Mouse (Mus musculus) embryonic facial prominence, embryonic 10.5 days (tissue): ENCODE results near the gene Oma1. TPM values are rescaled to one million over a fixed set of nuclear protein-coding genes. Genes with fewer than 3 reads are reported as not detected.
A peak's percentile ranks its signal among the peaks of the same experiment; 100 is the strongest.

Experiments used
- DNase-seq: peaks from one replicate; pipeline ENCODE4 v3.0.0-alpha.2; 2017; ENCODE audit warnings: low spot score
- H3K27ac ChIP-seq: fragments of 300-500 bp; sonication (generic); replicated peaks from 2 replicates; pipeline ENCODE4 v1.5.1; 2016; ENCODE audit warnings: mild to moderate bottlenecking
- H3K27me3 ChIP-seq: fragments of 300-500 bp; sonication (generic); replicated peaks from 2 replicates; pipeline ENCODE4 v1.6.1; 2016; ENCODE audit warnings: low read depth, mild to moderate bottlenecking; ENCODE audit not compliant: poor library complexity, severe bottlenecking
- H3K36me3 ChIP-seq: fragments of 300-500 bp; sonication (generic); replicated peaks from 2 replicates; pipeline ENCODE4 v1.6.1; 2016; ENCODE audit warnings: mild to moderate bottlenecking, moderate library complexity
- H3K4me1 ChIP-seq: fragments of 300-500 bp; sonication (generic); 2 replicates; pipeline ENCODE4 v1.6.1; 2016
- H3K4me3 ChIP-seq: fragments of 300-500 bp; sonication (generic); 2 replicates; pipeline ENCODE4 v1.5.1; 2016; ENCODE audit warnings: mild to moderate bottlenecking, moderate library complexity
- H3K9me3 ChIP-seq: fragments of 300-500 bp; sonication (generic); 2 replicates; pipeline ENCODE4 v1.6.1; 2016; ENCODE audit warnings: mild to moderate bottlenecking
- WGBS: fragments of 180-500 bp; shearing (Covaris S2); methylation state at CpG from one replicate; pipeline ENCODE4 v1.1.7; 2016; 5-methylcytosine and 5-hydroxymethylcytosine counted together
- polyA plus RNA-seq: library from polyadenylated mRNA; unstranded; fragments of >200 nt; fragmentation: Nextera tagmentation; extraction: Ambion mirVana; gene quantifications from 2 replicates; pipeline ENCODE4 v1.2.1, GENCODE M21; 2016

The Oma1 gene
- polyA plus RNA-seq, 1 experiment from 2014 or later = 16.3 TPM

DNA sequence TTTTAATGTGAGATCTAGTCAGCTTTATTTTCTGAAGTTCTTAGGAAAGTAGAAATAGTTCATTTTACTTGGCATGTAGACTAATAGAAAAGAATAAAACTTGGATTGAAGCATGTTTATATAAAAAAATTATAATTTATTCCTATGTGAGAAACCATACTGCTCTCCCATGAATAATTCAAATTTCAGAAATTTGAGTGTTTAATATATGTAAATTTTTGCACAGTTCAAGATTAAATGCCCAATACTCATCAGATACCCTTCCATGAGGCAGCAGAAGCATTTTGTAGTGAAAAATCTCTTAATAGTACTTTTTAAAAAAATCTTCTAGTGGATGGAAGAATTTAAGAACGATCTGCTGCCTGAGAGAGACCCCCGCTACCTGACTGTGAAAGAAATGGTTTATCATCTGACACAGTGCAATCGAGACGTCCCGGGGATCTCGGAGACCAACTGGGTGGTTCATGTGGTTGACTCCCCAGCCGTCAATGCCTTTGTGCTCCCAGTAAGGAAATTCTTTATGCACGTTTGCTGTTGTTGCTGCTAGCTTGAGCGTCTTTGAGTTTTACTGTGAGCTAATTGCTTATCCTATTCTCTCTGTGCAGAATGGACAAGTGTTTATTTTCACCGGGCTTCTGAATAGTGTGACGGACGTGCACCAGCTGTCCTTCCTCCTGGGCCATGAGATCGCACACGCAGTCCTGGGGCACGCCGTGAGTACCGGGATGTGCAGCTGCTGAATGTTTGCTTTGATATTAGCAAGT, 11.3 kb downstream of the Oma1 start:
- Histone ChIP-seq H3K9me3 (no peaks in the 10 kb centered on the region), H3K27ac (no peak overlapping the region), H3K4me3 (no peak overlapping the region), H3K36me3 (no peaks in the 10 kb centered on the region; the same call in 1 of the 2 replicates), H3K4me1 (no peaks in the 10 kb centered on the region), H3K27me3 (no peaks in the 10 kb centered on the region)
- 68% methylated on average over 17 of the region's 17 CpGs for WGBS
- DNase-seq = peak; percentile 28

- H3K27ac ChIP-seq = no peak overlapping the region
- no peak for DNase-seq
- no peak overlapping the region for H3K4me3 ChIP-seq
- peaks cover 8% of the 10 kb centered on the region for H3K36me3 ChIP-seq
- no peaks in the 10 kb centered on the region for H3K4me1 ChIP-seq
- 70% methylated on average over 3 of the region's 3 CpGs for WGBS
- H3K27me3 ChIP-seq = no peaks in the 10 kb centered on the region
- no peaks in the 10 kb centered on the region for H3K9me3 ChIP-seq
Observed at GRCm38 (mm10) chr4:103326994-103327393, 13.4 kb downstream of the Oma1 start.

DNA sequence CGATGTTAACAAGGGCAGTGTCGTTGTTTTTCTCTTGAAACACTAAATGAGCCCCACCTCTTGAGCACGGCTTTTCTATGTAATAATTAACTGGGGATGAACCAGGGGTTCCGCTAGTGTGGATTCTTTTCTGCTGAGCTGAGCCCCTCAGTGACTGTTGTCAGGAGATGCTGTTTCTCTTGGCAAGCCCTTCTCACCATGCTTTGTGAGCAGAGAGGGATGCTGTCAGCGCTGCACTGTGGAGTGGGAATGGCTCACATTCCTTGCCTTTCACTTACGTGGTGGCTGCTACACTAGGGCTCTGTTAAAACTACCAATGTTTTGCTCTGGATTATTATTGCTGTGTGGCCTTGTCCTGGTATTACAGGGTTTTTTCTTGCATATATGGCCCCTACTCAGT, 15.7 kb downstream of the Oma1 start:
- H3K27me3 ChIP-seq = no peaks in the 10 kb centered on the region
- 85% methylated on average over 6 of the region's 6 CpGs for WGBS
- H3K4me1 ChIP-seq = no peaks in the 10 kb centered on the region
- H3K9me3 ChIP-seq = no peaks in the 10 kb centered on the region
- no peak overlapping the region for H3K4me3 ChIP-seq
- H3K27ac ChIP-seq = no peak overlapping the region
- H3K36me3 ChIP-seq = peaks cover 16% of the 10 kb centered on the region
- DNase-seq = no peak

- Histone ChIP-seq H3K36me3 (peaks cover 16% of the 10 kb centered on the region), H3K4me1 (no peaks in the 10 kb centered on the region), H3K9me3 (no peaks in the 10 kb centered on the region), H3K27me3 (no peaks in the 10 kb centered on the region), H3K27ac (no peak overlapping the region), H3K4me3 (no peak overlapping the region)
- DNase-seq = no peak
- WGBS = 86% methylated on average over 5 of the region's 5 CpGs
Observed at GRCm38 (mm10) chr4:103335134-103335533, 21.5 kb downstream of the Oma1 start.

- H3K27ac ChIP-seq = no peak overlapping the region
- H3K36me3 ChIP-seq = no peaks in the 10 kb centered on the region
- H3K9me3 ChIP-seq = no peaks in the 10 kb centered on the region
- no peak for DNase-seq
- no peaks in the 10 kb centered on the region for H3K27me3 ChIP-seq
- 73% methylated on average over 1 of the region's 1 CpGs for WGBS
- H3K4me1 ChIP-seq = no peaks in the 10 kb centered on the region
- H3K4me3 ChIP-seq = no peak overlapping the region
Observed at GRCm38 (mm10) chr4:103340726-103341125, 27.1 kb downstream of the Oma1 start.

DNA sequence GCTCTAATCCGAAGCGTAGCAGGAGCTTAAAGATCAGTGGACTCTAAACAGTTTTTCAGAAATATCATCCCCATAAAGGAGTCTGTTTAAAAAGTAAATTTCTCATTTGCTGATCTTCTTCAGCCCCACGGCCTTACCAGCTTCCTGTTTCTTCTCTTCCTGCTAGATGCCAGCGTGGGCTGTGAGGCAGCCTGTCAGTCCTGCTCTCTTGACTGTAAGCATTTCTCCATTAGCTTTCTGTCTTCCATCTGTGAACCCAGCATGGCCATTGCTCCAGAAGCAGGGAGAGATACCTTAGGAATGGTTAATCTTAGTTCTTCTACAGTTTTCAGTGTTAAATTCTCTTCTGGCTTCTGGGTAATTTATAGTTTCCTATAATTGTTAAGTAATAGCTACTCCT, 28.0 kb downstream of the Oma1 start:
- WGBS = 83% methylated on average over 4 of the region's 4 CpGs
- H3K9me3 ChIP-seq = no peaks in the 10 kb centered on the region
- no peaks in the 10 kb centered on the region for H3K36me3 ChIP-seq
- no peaks in the 10 kb centered on the region for H3K27me3 ChIP-seq
- no peak overlapping the region for H3K4me3 ChIP-seq
- DNase-seq = no peak
- H3K27ac ChIP-seq = no peak overlapping the region
- H3K4me1 ChIP-seq = no peaks in the 10 kb centered on the region

DNA sequence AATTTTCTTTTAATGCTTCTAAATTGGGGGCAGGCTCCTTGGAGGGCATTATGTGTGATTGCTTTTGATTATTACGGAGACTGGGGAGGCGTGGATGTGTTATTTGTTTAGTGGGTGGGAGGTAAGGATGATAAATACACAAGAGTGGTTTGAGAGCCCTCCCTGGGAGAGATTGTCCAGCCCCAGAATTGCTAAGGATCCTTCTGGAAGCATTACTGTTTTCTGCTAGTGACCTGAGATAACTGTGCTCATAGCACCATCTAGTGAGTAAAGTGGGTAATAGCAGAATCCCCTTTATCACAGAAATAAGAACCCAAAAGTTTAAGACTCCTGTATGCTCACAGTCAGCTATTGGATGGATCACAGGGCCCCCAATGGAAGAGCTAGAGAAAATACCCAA, 32.4 kb downstream of the Oma1 start:
- Histone ChIP-seq H3K4me3 (no peak overlapping the region), H3K9me3 (no peaks in the 10 kb centered on the region), H3K27me3 (no peaks in the 10 kb centered on the region), H3K4me1 (no peaks in the 10 kb centered on the region), H3K27ac (no peak overlapping the region), H3K36me3 (no peaks in the 10 kb centered on the region)
- WGBS = 58% methylated on average over 2 of the region's 2 CpGs
- DNase-seq = no peak

GRCm38 (mm10) chr4:103346849-103347248, 33.2 kb downstream of the Oma1 start:
- Histone ChIP-seq H3K27ac (no peak overlapping the region), H3K9me3 (no peaks in the 10 kb centered on the region), H3K36me3 (no peaks in the 10 kb centered on the region), H3K27me3 (no peaks in the 10 kb centered on the region), H3K4me3 (no peak overlapping the region), H3K4me1 (no peaks in the 10 kb centered on the region)
- no peak for DNase-seq
- 88% methylated on average over 5 of the region's 5 CpGs for whole genome bisulfite sequencing

DNA sequence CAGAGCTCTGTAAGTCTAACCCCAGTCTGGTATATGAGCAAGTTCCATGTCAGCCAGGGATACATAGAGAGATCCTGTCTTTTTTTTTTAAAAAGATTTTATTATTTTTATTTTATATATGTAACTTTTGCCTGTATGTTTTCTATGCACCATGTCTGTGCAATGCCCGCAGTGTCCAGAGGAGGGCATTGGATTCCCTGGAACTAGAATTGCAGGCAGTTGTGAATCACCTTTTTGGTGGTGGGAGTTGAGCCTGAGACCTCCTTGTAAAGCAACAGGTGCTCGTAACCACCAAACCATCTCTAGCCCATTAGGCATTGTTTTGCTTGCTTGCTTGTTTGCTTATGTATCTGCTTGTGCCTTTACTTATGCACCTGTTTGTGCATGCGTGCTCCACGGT, 35.6 kb downstream of the Oma1 start:
- Histone ChIP-seq H3K9me3 (no peaks in the 10 kb centered on the region), H3K27ac (no peak overlapping the region), H3K27me3 (no peaks in the 10 kb centered on the region), H3K4me1 (no peaks in the 10 kb centered on the region), H3K36me3 (no peaks in the 10 kb centered on the region), H3K4me3 (no peak overlapping the region)
- DNase-seq = no peak
- 85% methylated on average over 4 of the region's 4 CpGs for WGBS

- Histone ChIP-seq H3K4me1 (no peaks in the 10 kb centered on the region), H3K27me3 (no peaks in the 10 kb centered on the region), H3K4me3 (no peak overlapping the region), H3K36me3 (no peaks in the 10 kb centered on the region), H3K27ac (no peak overlapping the region), H3K9me3 (no peaks in the 10 kb centered on the region)
- no peak for DNase-seq
- 91% methylated on average over 5 of the region's 5 CpGs for WGBS
Observed at GRCm38 (mm10) chr4:103352926-103353325, 39.3 kb downstream of the Oma1 start.

DNA sequence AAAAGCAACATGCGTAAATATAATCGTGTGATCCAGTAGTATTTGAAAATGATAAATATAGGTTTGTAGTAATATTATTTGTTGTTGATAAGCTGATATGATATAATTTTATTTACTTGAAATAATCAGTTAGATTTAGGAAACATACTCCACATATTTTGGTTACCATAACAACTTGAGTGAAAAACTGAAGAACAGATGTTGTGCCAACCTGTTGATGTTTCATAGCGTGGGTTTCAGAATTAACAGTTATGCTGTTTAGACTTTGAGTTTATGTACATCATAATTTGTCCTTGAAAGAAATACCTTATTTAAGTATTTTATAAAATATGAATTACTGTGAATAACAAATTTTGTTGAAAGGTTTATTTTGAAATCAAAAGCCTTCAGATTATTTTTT, 43.8 kb downstream of the Oma1 start:
- H3K4me3 ChIP-seq = no peak overlapping the region
- H3K36me3 ChIP-seq = no peaks in the 10 kb centered on the region
- no peaks in the 10 kb centered on the region for H3K9me3 ChIP-seq
- H3K27ac ChIP-seq = no peak overlapping the region
- H3K4me1 ChIP-seq = no peaks in the 10 kb centered on the region
- no peak for DNase-seq
- 97% methylated on average over 3 of the region's 3 CpGs for WGBS
- H3K27me3 ChIP-seq = no peaks in the 10 kb centered on the region

DNA sequence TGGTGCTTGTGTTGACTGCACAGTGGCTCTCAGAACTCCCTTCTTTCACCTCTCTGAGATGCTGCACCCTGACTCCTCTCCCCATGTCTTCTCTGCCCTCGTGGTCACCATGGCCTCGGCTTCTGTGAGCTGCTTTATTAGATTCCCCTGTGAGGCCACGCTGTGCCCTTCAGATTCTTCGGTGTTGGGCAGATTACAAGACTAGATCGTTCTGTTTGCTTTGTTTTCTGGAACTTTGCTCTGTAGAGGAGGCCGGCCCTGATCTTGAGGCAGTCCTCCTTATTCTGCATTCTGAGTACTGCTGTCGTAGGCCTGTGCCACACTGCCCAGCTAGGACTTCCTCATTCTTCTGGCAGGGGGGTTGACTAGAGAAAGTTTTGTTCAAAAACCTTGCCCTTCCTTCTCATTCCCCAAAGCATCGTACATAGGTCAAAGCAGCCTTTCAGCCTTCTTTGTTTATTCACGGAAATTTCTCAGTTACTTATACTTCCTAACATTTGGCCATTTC, 45.4 kb downstream of the Oma1 start:
- Histone ChIP-seq H3K4me1 (no peaks in the 10 kb centered on the region), H3K4me3 (no peak overlapping the region), H3K9me3 (no peaks in the 10 kb centered on the region), H3K27me3 (no peaks in the 10 kb centered on the region), H3K36me3 (no peaks in the 10 kb centered on the region), H3K27ac (no peak overlapping the region)
- 88% methylated on average over 9 of the region's 9 CpGs for WGBS
- no peak for DNase-seq

GRCm38 (mm10) chr4:103382171-103382570, 68.6 kb downstream of the Oma1 start:
- H3K9me3 ChIP-seq = no peaks in the 10 kb centered on the region
- H3K36me3 ChIP-seq = no peaks in the 10 kb centered on the region
- H3K27ac ChIP-seq = no peak overlapping the region
- 88% methylated on average over 5 of the region's 5 CpGs for WGBS
- no peak overlapping the region for H3K4me3 ChIP-seq
- no peaks in the 10 kb centered on the region for H3K27me3 ChIP-seq
- no peak for DNase-seq
- H3K4me1 ChIP-seq = no peaks in the 10 kb centered on the region
